Mouse (Mus musculus): Measurements from ENCODE around the gene Elof1. TPM values are rescaled to one million over a fixed set of nuclear protein-coding genes. Genes with fewer than 3 reads are reported as not detected.
"Not testable (repeated sequence)": the region's sequence is repeated elsewhere in the genome, so short reads cannot be mapped to it uniquely, and the experiment has no call there.

The Elof1 gene
- polyA plus RNA-seq, 1 experiment = 107 TPM

DNA sequence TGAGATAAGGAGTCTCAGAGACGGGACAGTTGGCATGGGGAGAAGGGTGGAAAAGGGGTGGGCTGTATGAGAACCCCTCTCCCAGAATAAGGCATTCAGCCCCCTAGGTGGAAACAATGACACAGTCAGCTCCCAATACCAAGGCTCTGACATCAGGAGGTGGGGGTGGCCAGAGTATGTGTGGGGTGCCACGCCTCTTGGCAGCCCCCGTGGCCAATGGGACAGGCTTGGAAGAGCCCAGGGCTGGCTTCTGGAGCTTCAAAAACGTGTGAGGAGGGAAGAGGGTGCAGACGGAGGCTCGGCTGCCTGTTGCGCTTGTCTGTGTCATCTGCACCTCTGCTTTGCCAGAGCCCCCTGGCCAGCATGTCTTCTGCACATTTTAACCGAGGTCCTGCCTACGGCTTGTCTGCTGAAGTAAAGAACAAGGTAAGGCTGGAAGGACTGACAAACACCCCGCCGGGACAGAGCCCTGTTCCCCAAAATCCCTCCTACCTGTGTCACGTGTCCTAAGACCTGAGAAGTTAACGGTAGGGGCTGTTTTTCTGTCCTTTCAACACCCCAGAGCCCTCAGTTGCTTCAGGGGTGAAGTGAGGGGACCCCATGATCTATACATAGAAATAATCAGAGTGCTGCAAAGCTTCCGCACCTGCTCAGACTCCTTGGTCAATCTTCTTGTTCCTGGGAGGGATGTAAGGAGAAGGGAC is 17.8 kb downstream of the Elof1 start, which contains the start of gene Cnn1:
Gene Cnn1, plus strand, starts transcription at position 224 of the 704 bp plus-strand sequence.
- DNase-seq (ENCODE audit: extremely low spot score in 1 of 2, low spot score in 1 of 2) = no peak

DNA sequence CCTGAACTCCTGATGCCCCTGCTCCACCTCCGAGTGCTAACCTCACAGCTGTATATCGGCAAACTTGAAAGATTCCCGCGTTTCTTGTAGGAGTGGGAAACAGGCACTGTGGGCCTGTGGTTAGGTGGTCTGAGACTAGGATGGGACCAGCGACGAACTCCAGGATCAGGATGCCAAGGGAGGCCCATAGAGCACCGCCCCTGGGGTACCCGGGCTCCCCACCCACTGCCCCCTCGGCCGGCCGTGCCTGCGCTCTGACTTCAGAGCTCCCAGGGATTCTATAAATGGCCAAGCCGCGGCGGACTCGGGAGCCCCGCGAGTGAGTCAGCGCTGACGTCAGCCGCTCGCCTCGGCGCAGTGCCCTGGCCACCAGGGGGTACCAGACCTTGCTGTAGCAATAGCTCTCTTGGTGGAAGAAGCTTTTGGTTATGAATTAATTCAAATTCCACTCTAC is 21.1 kb downstream of the Elof1 start:
- peak; percentile 40 to 82 for DNase-seq (ENCODE audit: extremely low spot score in 1 of 2, low spot score in 1 of 2)

DNA sequence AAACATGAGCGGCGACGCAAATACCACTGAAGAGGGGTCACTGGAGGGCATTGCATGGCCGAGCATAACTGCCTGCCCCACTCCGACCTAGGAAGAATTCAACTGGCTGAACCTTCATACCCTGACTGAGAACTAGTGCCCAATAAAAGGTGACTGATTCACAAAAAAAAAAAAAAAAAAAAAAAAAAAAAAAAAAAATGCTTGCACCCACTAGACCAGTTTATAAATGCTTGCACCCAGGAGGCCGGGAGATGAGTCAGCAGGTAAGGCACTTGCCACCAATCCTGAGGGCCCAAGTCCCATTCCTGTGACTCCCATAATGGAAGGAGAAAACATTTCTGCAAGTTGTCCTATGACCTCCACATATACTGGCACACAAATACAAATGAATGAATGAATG is 24.2 kb downstream of the Elof1 start:
- DNase-seq (ENCODE audit: extremely low spot score in 1 of 2, low spot score in 1 of 2) = no peak

- no peak for DNase-seq (ENCODE audit: extremely low spot score in 1 of 2, low spot score in 1 of 2)
Measured at GRCm38 (mm10) chr9:22089986-22090385, 27.0 kb downstream of the Elof1 start.

GRCm38 (mm10) chr9:22089281-22089680 is 27.7 kb downstream of the Elof1 start:
- DNase-seq (ENCODE audit: extremely low spot score in 1 of 2, low spot score in 1 of 2) = no peak

DNA sequence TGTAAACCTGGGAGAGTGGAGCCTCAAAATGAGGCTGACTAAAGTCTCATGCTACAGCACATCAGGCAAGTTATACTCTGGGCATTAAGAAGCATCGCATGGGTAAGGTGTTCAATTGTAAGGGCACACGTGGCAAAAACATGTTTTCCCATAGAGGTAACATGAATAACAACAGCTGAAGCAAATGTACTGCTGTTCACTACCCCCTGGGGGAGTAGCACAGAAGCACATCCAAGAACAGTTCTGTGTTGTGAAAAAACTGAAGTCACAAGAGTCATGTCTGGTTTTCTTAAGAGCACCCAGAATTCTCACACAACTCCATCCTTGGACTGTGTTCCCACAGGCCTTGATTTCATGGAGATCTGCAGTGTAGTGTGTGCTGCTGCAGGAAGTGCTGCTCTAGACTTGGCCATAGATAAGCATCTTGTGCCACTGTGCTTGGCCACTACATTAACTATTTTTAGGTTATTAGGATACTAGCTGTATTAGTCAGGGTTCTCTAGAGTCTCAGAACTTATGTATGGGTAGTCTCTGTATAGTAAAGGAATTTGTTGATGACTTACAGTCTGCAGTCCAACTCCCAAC is 29.8 kb downstream of the Elof1 start:
- no peak for DNase-seq (ENCODE audit: extremely low spot score in 1 of 2, low spot score in 1 of 2)

DNA sequence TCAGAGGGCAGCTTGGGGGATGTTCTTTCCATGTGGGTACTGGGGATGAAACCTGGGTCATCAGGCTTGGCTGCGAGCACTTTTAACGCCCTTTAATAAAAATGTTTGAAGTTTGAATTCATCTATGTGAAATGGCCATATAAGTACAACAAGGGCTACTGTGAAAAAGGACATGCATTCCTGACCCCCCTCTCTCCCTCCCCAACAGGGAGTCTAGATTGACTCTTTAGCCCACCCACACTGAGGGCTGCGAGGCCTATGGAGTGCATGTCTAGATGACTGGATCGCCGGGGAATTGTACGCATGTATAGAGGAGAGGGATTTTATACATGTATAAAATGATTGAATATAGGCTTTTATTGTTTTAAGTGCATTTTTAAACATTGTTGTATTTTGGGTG is 31.0 kb downstream of the Elof1 start:
- DNase-seq (ENCODE audit: extremely low spot score in 1 of 2, low spot score in 1 of 2) = no peak

- DNase-seq (ENCODE audit: extremely low spot score in 1 of 2, low spot score in 1 of 2) = peak; percentile 96 to 98
Measured at GRCm38 (mm10) chr9:22085022-22085834, 31.7 kb downstream of the Elof1 start, which contains the start of gene Ecsit. Gene Ecsit, minus strand, starts transcription at chr9:22085438.

DNA sequence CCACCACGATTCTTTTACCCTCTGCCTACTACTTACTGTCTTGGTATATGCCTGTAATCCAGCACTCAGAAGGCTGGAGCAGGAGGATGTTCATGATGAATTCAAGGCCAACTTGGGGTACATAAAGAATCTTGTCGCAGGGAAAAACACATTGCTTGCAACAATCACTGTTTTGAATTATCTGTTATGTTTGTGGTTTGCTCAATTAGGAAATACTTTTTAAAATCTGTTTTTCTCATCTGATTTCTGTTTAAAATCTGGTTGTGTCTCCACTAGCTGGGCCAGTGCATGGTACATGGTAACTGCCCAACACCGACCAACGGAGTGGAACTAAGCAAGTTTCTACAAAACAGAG is 32.3 kb downstream of the Elof1 start:
- DNase-seq (ENCODE audit: extremely low spot score in 1 of 2, low spot score in 1 of 2) = no peak

GRCm38 (mm10) chr9:22076223-22076622 is 40.7 kb downstream of the Elof1 start:
- DNase-seq (ENCODE audit: extremely low spot score in 1 of 2, low spot score in 1 of 2) = no peak

- not testable (repeated sequence) for DNase-seq (ENCODE audit: extremely low spot score in 1 of 2, low spot score in 1 of 2)
Measured at GRCm38 (mm10) chr9:22075778-22076177, 41.2 kb downstream of the Elof1 start.

GRCm38 (mm10) chr9:22072276-22072675 is 44.7 kb downstream of the Elof1 start:
- no peak for DNase-seq (ENCODE audit: extremely low spot score in 1 of 2, low spot score in 1 of 2)

DNA sequence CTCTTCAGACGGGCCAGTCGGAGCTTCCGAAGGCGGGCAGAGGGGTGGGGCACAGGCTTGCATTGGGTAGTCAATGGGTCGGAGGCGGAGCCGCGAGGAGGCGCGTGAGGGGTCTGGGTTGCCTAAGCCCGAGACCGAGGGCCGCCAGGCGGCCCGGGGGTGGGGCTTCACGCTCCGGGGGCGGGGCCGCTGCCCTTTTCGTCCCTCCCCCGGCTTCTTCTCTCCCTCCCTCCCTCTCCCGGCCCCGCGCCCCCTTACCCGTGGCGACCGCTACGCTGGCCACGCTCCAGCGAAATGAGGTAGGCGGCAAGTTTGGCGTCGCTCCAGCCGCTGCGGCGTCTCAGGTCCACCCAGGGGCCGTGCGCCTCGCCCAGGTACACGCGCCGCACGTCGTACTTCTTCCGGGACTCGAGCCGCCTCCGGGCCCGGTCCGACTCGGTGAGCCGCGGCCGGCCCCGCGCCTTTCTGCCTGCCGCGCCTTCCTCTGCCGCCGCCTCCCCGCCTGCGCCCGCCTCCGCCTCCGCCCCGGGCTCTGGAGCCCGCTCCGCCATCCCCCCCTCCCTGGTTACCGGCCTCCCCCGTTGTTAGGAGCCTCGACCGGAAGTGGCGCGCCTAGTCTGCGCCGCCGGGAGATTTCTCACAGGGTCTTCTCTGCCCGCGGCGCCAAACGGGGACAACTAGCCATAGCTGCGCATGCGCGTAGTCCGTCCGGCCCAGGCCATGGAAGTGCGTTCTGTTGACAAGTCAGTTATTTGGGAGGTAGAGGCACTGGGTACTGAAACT is 46.0 kb downstream of the Elof1 start, which contains the start of the genes Gm49318 and Zfp653:
Gene Gm49318, minus strand, starts transcription at position 469 of the 783 bp plus-strand sequence.
Gene Zfp653, minus strand, starts transcription at position 586 of the 783 bp plus-strand sequence.
- DNase-seq (ENCODE audit: extremely low spot score in 1 of 2, low spot score in 1 of 2) = peak; percentile 92 to 97

GRCm38 (mm10) chr9:22069881-22070553 is 47.0 kb downstream of the Elof1 start:
- no peak for DNase-seq (ENCODE audit: extremely low spot score in 1 of 2, low spot score in 1 of 2)

DNA sequence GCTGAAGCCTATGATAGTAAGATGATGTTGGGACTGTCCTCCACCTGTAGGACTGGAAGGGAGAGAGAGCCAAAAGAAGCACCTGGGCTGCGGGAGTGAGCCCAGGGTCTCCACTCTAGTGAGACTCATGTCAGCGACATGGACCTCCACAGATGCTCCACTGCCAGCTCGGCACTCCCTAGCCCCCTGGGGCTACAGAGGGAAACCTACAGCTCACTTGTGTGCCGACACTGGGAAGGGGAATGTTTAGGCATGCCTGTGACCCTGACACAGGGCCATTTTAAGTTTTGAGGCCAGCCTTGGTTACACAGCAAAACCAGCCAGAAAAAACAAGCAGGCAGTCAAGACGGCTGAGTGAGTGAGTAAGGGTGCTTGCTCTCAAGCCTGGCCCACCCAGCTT is 49.8 kb downstream of the Elof1 start:
- DNase-seq (ENCODE audit: extremely low spot score in 1 of 2, low spot score in 1 of 2) = no peak

DNA sequence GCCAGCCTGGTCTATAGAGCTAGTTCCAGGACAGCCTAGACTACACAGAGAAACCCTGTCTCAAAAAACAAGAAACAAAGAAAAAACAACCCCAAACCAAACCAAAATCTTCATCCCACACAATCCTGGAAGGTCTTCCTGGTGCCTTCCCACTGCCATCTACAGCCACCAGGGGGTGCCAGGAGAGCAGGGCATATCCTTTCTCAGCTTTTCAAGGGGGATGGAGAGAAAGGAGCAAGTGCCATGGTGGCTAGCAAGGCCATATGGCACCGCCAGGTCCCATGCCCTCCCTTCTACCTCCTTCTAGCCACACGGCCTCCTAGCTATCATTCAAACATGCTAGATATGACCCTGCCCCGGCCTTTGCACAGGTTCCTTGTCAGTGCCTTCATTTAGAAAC is 50.5 kb downstream of the Elof1 start:
- DNase-seq (ENCODE audit: extremely low spot score in 1 of 2, low spot score in 1 of 2) = peak in 1 of 2 experiments; percentile 74

GRCm38 (mm10) chr9:22065642-22066041 is 51.3 kb downstream of the Elof1 start:
- no peak for DNase-seq (ENCODE audit: extremely low spot score in 1 of 2, low spot score in 1 of 2)

GRCm38 (mm10) chr9:22064341-22064740 is 52.6 kb downstream of the Elof1 start:
- peak in 1 of 2 experiments; percentile 54 for DNase-seq (ENCODE audit: extremely low spot score in 1 of 2, low spot score in 1 of 2)
